In the genomic region with DNA sequence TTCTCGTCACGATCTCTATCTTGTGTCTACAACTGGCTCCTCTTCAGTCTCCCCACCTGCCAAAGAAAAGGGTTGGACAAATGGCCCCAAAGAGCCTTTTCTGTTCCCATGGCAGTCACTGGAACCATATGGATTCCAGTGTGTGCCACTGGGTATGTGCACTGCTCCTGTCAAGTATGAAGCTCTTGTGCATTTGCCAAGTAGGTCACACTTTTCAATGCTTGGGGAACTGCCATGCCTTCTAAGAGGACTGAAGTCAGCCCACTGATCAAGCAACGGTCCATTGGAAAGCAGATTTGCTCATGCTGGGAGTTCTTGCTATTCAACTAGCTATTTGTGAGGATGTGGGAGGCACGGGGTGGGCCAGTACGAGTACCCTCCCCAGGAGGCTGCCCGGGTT, we compare ENCODE assay signal across 18 mouse cellular contexts. TPM values are rescaled to one million over a fixed set of nuclear protein-coding genes. Genes with fewer than 3 reads are reported as not detected.
"Had no signal": no experiment of that assay in that cellular context is flagged by ENCODE, and none has a peak within 500 bp of the region (broad histone marks: within the 10 kb centered on the region; RNA-seq: fewer than 3 reads in every experiment).

No protein-coding gene starts in this region.

- H3K27me3 ChIP-seq: midbrain, embryonic 12.5 days had no signal

- H3K4me3 ChIP-seq: limb, embryonic 13.5 days; liver, embryonic 15.5 days; megakaryocyte, embryonic 14.5 days; midbrain, embryonic 12.5 days had no signal

- H3K27ac ChIP-seq: kidney, postnatal 0 days; limb, embryonic 13.5 days; liver, embryonic 15.5 days; macrophage; midbrain, embryonic 12.5 days had no signal

- H3K4me2 ChIP-seq: limb, embryonic 13.5 days; liver, embryonic 15.5 days; midbrain, embryonic 12.5 days had no signal

- ATAC-seq: lung, postnatal 0 days; midbrain, embryonic 16.5 days had no signal

- H3K4me1 ChIP-seq: limb, embryonic 13.5 days; liver, embryonic 15.5 days; midbrain, embryonic 12.5 days had no signal

- H3K9me3 ChIP-seq: limb, embryonic 13.5 days; liver, embryonic 15.5 days; megakaryocyte, embryonic 14.5 days; midbrain, embryonic 12.5 days had no signal

- H3K9ac ChIP-seq: limb, embryonic 13.5 days; liver, embryonic 15.5 days; midbrain, embryonic 12.5 days had no signal

- DNase-seq: kidney, adult 11 months; kidney, adult 9 months; kidney, postnatal 36 days; layer of hippocampus, adult 9-11 months; layer of hippocampus, postnatal 36 days; thymus, adult 18-20 months; thymus, postnatal 14 days had no signal

- H3K36me3 ChIP-seq: limb, embryonic 13.5 days; liver, embryonic 15.5 days; midbrain, embryonic 12.5 days had no signal

RNA-seq across cellular contexts. Expression of gene Tmprss13, which starts 2.6 kb away (rescaled TPM):
- total RNA-seq: layer of hippocampus, adult 18-20 months; layer of hippocampus, postnatal 36 days; left cerebral cortex, postnatal 36 days; liver, adult 2 months had no signal
- polyA plus RNA-seq: liver, adult 2 months; liver, embryonic 15.5 days; macrophage; midbrain, embryonic 16.5 days had no signal

RNA-seq across cellular contexts. Expression of gene Fxyd6, which starts 48.5 kb away (rescaled TPM):
- polyA plus RNA-seq: macrophage had no signal
